Mouse (Mus musculus) large intestine, adult 2 months (tissue): ENCODE measurements around the gene Irs3. TPM values are rescaled to one million over a fixed set of nuclear protein-coding genes. Genes with fewer than 3 reads are reported as not detected.

Experiments
- DNase-seq: peaks from one replicate; pipeline ENCODE4 v3.0.0-alpha.2; 2012; ENCODE audit warnings: low read depth, low spot score
- WGBS: fragments of 180-500 bp; shearing (Covaris S2); methylation state at CpG from one replicate; pipeline ENCODE4 v1.1.7; 2018; 5-methylcytosine and 5-hydroxymethylcytosine counted together
- polyA plus RNA-seq: library from polyadenylated mRNA; depleted of rRNA; stranded (reverse); fragments of >200 nt; gene quantifications from 2 replicates; pipeline ENCODE4 v1.2.3, GENCODE M21; 2012; rRNA removed

The Irs3 gene
- 0.71 and 0.90 TPM in 2 replicates for polyA plus RNA-seq

- 49% methylated on average over 11 of the region's 11 CpGs for WGBS
- DNase-seq = no peak
These were observed at the start of gene Irs3 for GRCm38 (mm10) chr5:137645652-137646091. Irs3 (minus strand) TSS chr5:137645714.

GRCm38 (mm10) chr5:137694796-137695195 lies 49.3 kb upstream of the Irs3 start:
- DNase-seq = no peak
- WGBS = 95% methylated on average over 3 of the region's 3 CpGs

DNA sequence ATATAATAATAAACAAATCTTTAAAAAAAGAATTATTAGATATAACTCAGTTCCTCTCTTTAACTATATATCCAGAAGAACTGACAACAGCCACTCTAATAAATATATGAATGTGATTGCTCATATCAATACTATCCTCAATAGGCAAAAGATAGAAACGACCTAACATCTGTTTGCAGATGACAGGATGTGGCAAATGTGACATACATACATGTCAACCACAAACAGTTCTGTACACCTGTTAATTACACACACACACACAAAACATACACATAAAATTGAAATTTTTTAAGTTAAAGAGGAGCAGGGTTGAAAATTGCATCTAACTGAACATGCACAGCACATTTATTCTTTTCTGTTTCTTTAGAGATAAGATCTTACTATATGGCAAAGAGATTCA lies 46.4 kb upstream of the Irs3 start:
- 54% methylated on average over 1 of the region's 1 CpGs for WGBS

GRCm38 (mm10) chr5:137690531-137690930 lies 45.0 kb upstream of the Irs3 start:
- WGBS = 68% methylated on average over 9 of the region's 9 CpGs
- no peak for DNase-seq

More for the DNA sequence above, 46.4 kb upstream of the Irs3 start:
- no peak for DNase-seq

DNA sequence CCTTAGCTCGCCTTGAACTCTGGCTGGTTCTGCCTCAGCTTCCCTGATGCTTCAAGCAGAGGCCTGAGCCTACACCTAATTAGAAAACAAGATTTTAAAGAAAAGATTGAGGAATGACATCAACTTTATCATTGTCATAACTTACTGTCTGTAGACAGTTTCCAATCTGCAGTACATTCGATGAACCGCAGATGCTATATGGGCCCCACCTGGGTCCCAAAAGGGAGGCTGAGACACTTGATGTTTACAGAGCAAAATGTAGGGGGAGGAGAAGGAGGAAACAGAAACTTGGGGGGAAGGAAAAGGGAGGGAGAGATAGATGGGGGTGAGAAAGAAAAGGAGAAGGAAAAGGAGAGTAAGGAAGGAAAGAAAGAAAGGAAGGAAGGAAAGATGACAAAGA lies 44.5 kb upstream of the Irs3 start:
- WGBS = 79% methylated on average over 3 of the region's 3 CpGs
- DNase-seq = no peak

GRCm38 (mm10) chr5:137686127-137686790 lies 40.7 kb upstream of the Irs3 start:
- no peak for DNase-seq
- 56% methylated on average over 6 of the region's 6 CpGs for WGBS

DNA sequence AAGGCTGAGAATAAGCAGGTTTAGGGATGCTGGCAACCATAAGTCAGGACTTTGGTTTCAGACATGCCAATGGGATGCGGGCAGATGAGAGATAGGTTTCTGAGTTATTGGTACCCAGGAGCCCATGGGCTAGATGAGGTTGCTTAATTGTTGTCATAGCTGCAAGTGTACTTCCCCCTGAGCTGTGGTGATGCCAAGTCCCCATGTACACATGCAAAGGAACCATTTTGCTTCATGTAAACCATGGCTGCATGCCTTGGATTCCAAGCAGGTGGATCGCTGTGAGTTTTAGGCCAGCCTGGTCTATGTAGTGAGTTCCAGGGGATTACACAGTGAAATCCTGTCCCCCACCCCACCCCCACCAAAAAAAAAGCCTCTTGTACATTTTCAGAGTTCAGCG lies 40.1 kb upstream of the Irs3 start:
- DNase-seq = no peak
- WGBS = 91% methylated on average over 3 of the region's 3 CpGs

DNA sequence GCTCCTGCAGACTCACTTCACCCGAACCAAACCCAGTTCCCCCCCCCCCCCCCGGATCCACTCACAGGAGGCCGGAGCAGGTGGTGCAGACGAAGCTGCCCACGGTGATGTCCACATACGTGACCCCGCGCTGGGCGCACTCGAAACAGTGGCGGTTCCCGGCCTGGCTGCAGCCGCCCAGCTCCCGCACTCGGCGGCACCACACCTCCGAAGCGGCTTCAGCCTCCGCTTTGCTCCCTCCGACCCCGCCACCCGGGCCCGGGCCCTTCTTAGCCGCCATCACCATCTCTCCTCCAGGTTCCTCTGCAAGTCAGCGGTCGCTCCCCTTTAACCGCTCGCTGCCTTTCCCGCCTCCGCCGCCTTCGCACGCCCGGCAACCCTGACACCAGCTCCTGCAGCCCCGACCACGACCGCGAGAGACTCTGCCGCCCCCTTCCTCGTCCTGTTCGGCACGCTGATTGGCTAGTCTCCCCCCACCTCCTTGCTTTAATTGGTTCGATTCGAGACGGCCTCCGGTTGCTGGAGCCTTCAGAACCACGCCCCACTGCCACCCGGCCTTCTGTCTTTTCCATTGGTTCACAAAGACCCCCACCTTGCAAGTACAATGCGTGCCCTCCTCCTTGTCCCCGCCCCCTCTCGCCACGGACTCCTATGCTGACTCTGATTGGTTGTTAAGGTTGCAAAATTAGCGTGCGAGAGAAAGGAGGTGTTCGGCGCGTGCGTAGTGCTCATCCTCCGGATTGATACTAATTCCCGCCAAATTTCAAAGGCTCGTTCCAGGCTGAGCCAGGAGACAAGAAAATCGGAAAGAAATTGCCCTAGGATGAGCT lies 39.0 kb upstream of the Irs3 start, which contains the start of gene Agfg2:
Gene Agfg2 (minus strand): TSS at position 433 of the 830 bp plus-strand sequence.
- under 1% methylated on average over 59 of the region's 62 CpGs for WGBS

GRCm38 (mm10) chr5:137683388-137684293 lies 38.1 kb upstream of the Irs3 start:
- DNase-seq = no peak
- WGBS = 4% methylated on average over 28 of the region's 28 CpGs

More for the DNA sequence above, 39.0 kb upstream of the Irs3 start, which contains the start of gene Agfg2:
- DNase-seq = peak; percentile 99

DNA sequence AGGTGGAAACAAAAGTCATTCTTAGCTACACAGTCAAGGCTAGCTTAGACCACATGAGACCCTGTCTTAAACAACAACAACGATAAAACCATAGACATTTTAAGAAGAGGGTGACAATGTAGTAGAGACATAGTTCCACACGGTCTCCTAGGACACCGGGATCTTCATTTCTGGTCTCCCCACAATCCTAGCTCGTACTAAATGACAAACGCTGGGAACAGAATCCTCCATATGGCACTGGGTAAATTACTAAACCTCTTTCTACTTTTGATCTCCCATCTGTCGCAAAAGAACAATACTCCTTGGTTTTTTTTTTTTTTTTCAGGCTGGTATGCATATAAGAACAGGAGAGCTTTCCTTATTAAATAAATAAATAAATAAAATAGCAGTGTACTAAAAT lies 37.0 kb upstream of the Irs3 start:
- no peak for DNase-seq
- 83% methylated on average over 6 of the region's 6 CpGs for WGBS

DNA sequence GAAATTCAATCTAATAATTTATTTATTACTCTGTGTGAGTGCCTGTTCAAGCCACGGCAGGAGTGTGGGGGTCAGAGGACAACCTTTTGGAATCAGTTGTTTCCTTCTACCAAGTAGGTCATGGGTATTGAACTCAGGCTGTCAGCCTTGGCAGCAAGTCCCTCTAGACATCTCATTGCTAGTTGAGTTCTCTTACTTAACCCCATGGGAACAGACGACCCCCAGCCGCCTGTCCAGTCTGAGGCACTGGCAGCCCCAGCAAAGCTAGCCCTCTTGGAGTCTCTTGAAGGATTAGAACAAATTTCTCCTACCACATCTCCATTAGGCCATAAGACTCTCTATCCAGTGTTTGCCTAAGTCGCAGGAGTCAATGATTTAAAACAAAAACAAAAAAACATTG lies 34.2 kb upstream of the Irs3 start:
- WGBS = 70% methylated on average over 4 of the region's 4 CpGs
- no peak for DNase-seq

DNA sequence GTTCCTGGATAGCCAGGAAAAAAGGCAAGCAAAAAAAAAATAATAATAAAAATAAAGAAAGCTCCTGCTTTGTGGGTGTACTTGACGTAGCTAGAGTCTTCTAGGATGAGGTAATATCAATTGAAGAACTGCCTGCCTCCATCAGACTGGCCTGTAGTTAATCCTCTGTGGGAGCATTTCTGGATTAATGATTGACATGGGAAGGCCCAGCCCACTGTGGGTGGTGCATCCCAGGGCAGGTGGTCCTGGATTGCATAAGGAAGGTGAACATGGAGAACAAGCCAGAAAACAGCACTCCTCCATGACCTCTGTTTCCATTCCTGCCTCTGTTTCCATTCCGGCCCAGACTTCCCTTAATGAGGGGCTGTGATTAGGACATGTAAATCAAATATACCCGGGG lies 33.2 kb upstream of the Irs3 start:
- DNase-seq = no peak
- 64% methylated on average over 3 of the region's 3 CpGs for WGBS

DNA sequence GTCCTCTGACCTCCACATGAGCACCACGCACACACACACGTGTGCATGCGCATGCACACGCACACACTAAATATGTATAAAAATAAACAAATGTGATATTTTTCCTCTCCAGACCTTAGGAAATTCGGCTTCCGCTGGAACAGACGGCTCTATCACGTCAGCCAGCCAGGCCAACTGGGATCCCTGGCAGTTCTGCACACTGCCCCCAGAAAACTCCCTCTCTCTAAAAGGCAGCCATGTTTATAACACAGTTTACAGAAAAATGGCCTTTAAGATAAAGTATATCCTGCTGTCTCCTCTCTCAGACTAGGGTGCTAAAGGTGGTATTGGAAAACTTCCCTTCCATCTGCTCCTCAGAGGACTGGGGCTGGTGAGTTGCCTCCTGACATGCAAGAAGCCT lies 32.3 kb upstream of the Irs3 start:
- DNase-seq = no peak
- WGBS = 96% methylated on average over 8 of the region's 8 CpGs

GRCm38 (mm10) chr5:137674786-137675185 lies 29.3 kb upstream of the Irs3 start:
- 36% methylated on average over 8 of the region's 8 CpGs for WGBS
- peak; percentile 59 for DNase-seq

DNA sequence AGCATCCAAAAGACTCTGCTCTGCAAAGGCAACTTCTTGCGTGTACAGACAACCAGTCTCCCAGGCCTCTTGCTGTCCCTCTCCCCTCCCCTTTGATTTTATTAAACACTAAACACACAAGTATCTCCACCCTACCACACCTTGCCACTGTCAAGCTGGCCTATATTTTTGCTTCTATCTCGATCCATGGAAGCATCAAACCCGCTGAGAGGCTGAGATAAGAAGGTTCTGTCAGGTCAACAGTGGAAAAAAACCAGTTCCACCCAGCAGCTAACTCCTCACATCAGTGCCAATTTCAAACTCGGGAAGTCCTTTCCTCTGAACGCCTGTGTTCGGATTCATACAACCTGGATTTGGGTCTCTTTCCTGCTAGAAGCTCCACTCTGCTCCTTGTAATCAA lies 27.5 kb upstream of the Irs3 start:
- peak; percentile 64 for DNase-seq
- 33% methylated on average over 6 of the region's 6 CpGs for WGBS

GRCm38 (mm10) chr5:137672361-137672760 lies 26.8 kb upstream of the Irs3 start:
- 59% methylated on average over 5 of the region's 5 CpGs for WGBS
- no peak for DNase-seq

DNA sequence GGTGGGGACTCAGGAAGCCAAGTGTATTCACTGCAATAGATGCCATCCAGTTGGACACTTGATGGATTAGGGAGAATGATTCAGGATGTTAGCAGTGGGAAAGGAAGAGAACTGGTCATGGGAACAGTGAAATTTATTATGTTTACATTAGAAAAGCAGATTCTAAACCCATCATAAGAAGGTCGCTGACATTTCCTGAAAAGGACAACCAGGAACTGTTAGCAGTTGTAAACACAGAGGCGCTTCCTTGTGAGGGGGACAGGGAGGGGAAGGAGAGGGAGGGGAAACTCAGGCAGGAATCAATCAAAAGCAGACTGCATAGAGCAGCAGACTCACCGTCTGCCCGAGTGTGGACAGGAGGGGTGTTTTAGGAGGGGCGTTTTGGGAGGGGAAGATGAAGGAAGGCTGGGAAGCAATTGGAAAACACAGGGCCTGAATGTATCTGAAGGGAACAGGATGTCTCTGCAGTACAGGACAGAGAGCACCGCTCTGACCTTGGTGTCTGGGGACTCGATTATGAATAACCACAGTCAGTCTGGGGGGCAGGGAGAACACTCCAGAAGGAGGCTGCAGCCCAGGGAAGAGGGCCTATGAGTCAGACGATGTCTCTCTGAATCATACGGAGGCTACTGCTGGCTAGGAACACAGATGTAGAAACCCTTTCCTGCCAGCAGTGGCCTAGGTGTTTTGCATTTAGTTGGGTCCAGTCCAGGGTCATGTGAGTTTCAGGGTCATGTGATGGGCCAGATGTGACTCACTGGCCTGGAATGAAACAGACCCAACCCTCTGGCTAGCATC lies 26.1 kb upstream of the Irs3 start:
- DNase-seq = peak; percentile 73
- 2% methylated on average over 9 of the region's 9 CpGs for WGBS

DNA sequence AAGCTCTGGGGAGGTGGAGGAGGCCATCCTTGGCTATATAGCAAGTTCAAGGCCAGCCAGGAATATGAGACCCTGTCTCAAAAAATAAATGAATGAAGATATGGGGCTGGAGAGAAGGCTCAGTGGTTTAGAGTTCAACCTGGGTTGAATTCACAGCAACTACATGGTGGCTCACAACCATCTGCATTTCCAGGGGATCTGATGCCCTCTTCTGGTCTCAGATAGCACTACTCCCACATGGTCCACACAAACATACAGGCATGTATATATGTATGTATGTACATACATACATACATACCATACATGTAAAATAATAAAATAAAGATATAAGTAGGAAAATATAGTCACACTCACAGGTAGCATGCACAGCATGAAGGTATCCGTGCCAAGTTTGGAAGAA lies 24.7 kb upstream of the Irs3 start:
- no peak for DNase-seq
- 93% methylated on average over 1 of the region's 1 CpGs for WGBS

GRCm38 (mm10) chr5:137668971-137669370 lies 23.5 kb upstream of the Irs3 start:
- 80% methylated on average over 10 of the region's 10 CpGs for WGBS
- DNase-seq = no peak
